Mouse (Mus musculus) testis, adult 2 months (tissue): ENCODE results near the gene Mmaa.

Experiments
- CTCF ChIP-seq: fragments of 200-500 bp; IDR thresholded peaks from 2 replicates; pipeline ENCODE4 v1.5.1; 2012; ENCODE audit warnings: low read depth, mild to moderate bottlenecking, inconsistent platforms, low read length, moderate library complexity; ENCODE audit not compliant: control insufficient read depth, insufficient read depth, insufficient replicate concordance
- POLR2A ChIP-seq: fragments of 200-500 bp; IDR thresholded peaks from 2 replicates; pipeline ENCODE4 v1.6.1; 2012; ENCODE audit warnings: low read depth, mild to moderate bottlenecking, inconsistent platforms, low read length, moderate library complexity; ENCODE audit not compliant: control insufficient read depth

GRCm38 (mm10) chr8:79301548-79301947 lies 6.8 kb upstream of the Mmaa start:
- TF ChIP-seq POLR2A (no peak), CTCF (no peak)
